Mouse (Mus musculus) gastrocnemius, adult 2 months (tissue): ENCODE data around the gene Cbfa2t3. TPM values are rescaled to one million over a fixed set of nuclear protein-coding genes. Genes with fewer than 3 reads are reported as not detected.
"Not testable (repeated sequence)": the region's sequence is repeated elsewhere in the genome, so short reads cannot be mapped to it uniquely, and the experiment has no call there.

Source experiments
- DNase-seq: peaks from one replicate; pipeline ENCODE4 v3.0.0; 2022
- H3K27ac ChIP-seq: fragments of 200-600 bp; 2 replicates; pipeline ENCODE4 v1.8.1; 2022; ENCODE audit warnings: mild to moderate bottlenecking
- H3K4me3 ChIP-seq: fragments of 200-600 bp; 2 replicates; pipeline ENCODE4 v1.8.1; 2022; ENCODE audit warnings: mild to moderate bottlenecking, moderate library complexity
- CTCF ChIP-seq: fragments of 200-600 bp; IDR thresholded peaks from 2 replicates; pipeline ENCODE4 v1.8.1; 2022; ENCODE audit warnings: antibody characterized with exemption, mild to moderate bottlenecking, moderate library complexity
- intact Hi-C: fragments of 180-260 bp; cut with DNase I; formaldehyde crosslinking; loops from one replicate; pipeline ENCODE4 v1.15.1; 2025
- total RNA-seq, 2 experiments: library from RNA; stranded (reverse); gene quantifications; 2 replicates each; pipeline ENCODE4 v1.2.3; 2021

Cbfa2t3 gene
- total RNA-seq, 2 experiments from 2014 or later: 18.8 to 23.4 TPM

- peak overlapping the region; percentile 69 for H3K27ac ChIP-seq
- TF ChIP-seq CTCF: no peak
- intact Hi-C loops: no loop called here
These were observed 62.8 kb downstream of the Cbfa2t3 start for GRCm38 (mm10) chr8:122635878-122636802.

GRCm38 (mm10) chr8:122633205-122633604, 65.7 kb downstream of the Cbfa2t3 start:
- no peak overlapping the region for H3K4me3 ChIP-seq
- DNase-seq: no peak
- no peak for TF ChIP-seq CTCF
- H3K27ac ChIP-seq: no peak overlapping the region
- intact Hi-C loops: no loop called here

More at GRCm38 (mm10) chr8:122635878-122636802, 62.8 kb downstream of the Cbfa2t3 start:
- DNase-seq: no peak
- H3K4me3 ChIP-seq: peak overlapping the region; percentile 23; the same call in 1 of the 2 replicates

- intact Hi-C loops, DNase-seq, H3K27ac ChIP-seq, H3K4me3 ChIP-seq: not testable (repeated sequence)
These were observed 66.8 kb downstream of the Cbfa2t3 start for GRCm38 (mm10) chr8:122632134-122632533.

- intact Hi-C loops: no loop called here
- no peak for TF ChIP-seq CTCF
- no peak for DNase-seq
- H3K4me3 ChIP-seq: no peak overlapping the region
- no peak overlapping the region for H3K27ac ChIP-seq
These were observed 68.2 kb downstream of the Cbfa2t3 start for GRCm38 (mm10) chr8:122630696-122631095.

- no peak for DNase-seq
- no peak overlapping the region for H3K4me3 ChIP-seq
- intact Hi-C loops: no loop called here
- no peak for TF ChIP-seq CTCF
- H3K27ac ChIP-seq: no peak overlapping the region
These were observed 69.5 kb downstream of the Cbfa2t3 start for GRCm38 (mm10) chr8:122629388-122629787.

- intact Hi-C loops: no loop called here
- no peak for DNase-seq
- no peak for TF ChIP-seq CTCF
- H3K4me3 ChIP-seq: no peak overlapping the region
- H3K27ac ChIP-seq: 0 out of 2 replicates have a peak overlapping the region, but pooled peaks have one; percentile 12
These were observed 72.0 kb downstream of the Cbfa2t3 start for GRCm38 (mm10) chr8:122626896-122627295.

- DNase-seq: no peak
- TF ChIP-seq CTCF: no peak
- Histone ChIP-seq H3K27ac (peak overlapping the region; percentile 76; the same call in 1 of the 2 replicates), H3K4me3 (no peak overlapping the region)
- intact Hi-C loops: no loop called here
These were observed 73.1 kb downstream of the Cbfa2t3 start for GRCm38 (mm10) chr8:122625811-122626210.

- H3K4me3 ChIP-seq: no peak overlapping the region
- peak; percentile 5; the same call in 1 of the 2 replicates for TF ChIP-seq CTCF
- H3K27ac ChIP-seq: peak overlapping the region; percentile 76
- DNase-seq: no peak
- intact Hi-C loops: no loop called here
These were observed 74.3 kb downstream of the Cbfa2t3 start for GRCm38 (mm10) chr8:122624653-122625052.

- intact Hi-C loops: no loop called here
- no peak overlapping the region for H3K4me3 ChIP-seq
- peak overlapping the region; percentile 76 for H3K27ac ChIP-seq
- peak; percentile 84 for DNase-seq
- no peak for TF ChIP-seq CTCF
These were observed 74.9 kb downstream of the Cbfa2t3 start for GRCm38 (mm10) chr8:122623844-122624642.

- Histone ChIP-seq H3K27ac (peak within 1 kb of the TSS; percentile 76), H3K4me3 (no peak within 1 kb of the TSS)
- no peak for DNase-seq
- intact Hi-C loops: no loop called here
- TF ChIP-seq CTCF: no peak
These were observed 76.2 kb downstream of the Cbfa2t3 start, which contains the start of gene Pabpn1l for GRCm38 (mm10) chr8:122622727-122623126. Gene Pabpn1l, minus strand, starts transcription at chr8:122622739.

GRCm38 (mm10) chr8:122620446-122620845, 78.5 kb downstream of the Cbfa2t3 start:
- DNase-seq: no peak
- no peak for TF ChIP-seq CTCF
- intact Hi-C loops: no loop called here
- H3K27ac ChIP-seq: no peak overlapping the region
- H3K4me3 ChIP-seq: no peak overlapping the region

GRCm38 (mm10) chr8:122618660-122619378, 80.1 kb downstream of the Cbfa2t3 start:
- H3K27ac ChIP-seq: no peak overlapping the region
- intact Hi-C loops: loop anchor here (1.0 to 5.0 kb wide), 4 partner anchors 44 to 211 kb away; no protein-coding TSS in a partner anchor
- no peak for DNase-seq
- no peak for TF ChIP-seq CTCF
- H3K4me3 ChIP-seq: no peak overlapping the region
